Mouse (Mus musculus) mesoderm, embryonic 11.5 days (tissue): ENCODE measurements around the gene Macrod1.
A peak's percentile ranks its signal among the peaks of the same experiment; 100 is the strongest.

Experiments used
- DNase-seq: peaks from one replicate; pipeline ENCODE4 v3.0.0-alpha.2; 2012; ENCODE audit warnings: low read depth, low spot score

Gene Macrod1

DNA sequence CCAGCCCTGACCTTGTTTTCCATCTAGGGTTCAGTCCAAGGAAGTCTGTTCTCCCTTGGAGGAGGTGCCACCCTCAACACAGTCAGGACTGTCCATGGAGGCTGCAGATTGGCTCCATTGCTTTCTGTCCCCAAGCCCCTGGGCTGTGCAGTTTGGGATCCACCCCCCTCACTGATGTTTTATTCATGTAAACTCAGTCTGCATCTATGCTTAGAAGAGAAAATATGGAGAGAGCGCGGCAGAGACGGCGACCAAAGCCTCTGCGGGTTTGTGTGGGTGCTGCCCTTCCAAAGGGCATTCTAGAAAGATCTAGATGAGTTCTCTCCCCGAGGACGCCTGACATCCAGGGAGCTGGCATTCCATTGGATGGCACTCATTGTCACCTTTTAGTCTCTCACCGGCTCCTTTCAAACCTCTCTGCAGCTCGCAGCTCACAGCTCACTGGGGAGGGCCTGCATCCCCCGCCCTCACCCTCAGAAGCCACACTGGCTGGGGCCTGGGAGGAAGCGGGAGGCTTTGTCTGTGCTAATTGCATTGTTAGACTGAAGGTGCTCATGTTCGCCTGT lies 84.3 kb downstream of the Macrod1 start:
- no peak for DNase-seq

DNA sequence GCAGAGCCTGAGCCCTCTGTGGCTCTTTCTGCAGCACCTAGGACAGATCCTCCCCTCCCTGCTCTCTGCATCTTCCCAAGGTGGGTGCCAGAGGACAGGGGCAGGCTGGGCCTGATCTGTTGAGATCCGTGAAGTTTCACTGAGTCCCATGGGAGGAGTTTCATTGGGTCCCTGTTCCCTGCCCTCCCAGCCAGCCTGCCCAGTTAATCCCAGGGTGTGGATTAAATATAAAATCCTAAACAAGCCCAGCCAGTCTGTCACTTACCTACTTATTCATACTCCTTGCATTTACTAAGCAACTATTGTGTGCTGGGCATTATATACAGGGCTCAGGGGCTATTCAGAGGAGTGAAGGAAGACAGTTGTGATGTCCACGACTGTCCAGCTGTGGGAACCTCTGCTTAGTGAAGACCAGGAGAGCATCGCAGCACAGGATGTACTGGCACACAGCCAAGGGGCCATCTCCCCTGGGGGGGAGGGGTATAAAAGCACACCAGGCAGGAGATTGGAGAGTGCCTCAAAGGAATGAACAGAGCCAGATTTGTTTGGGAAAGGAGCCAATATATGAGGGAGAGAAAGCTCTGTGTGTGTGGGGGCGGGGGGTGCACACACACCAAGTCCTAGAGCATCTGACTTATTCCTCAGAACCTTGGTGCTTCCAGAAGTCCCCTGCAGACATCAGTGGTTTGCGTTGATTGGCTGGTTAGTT lies 85.8 kb downstream of the Macrod1 start:
- no peak for DNase-seq

DNA sequence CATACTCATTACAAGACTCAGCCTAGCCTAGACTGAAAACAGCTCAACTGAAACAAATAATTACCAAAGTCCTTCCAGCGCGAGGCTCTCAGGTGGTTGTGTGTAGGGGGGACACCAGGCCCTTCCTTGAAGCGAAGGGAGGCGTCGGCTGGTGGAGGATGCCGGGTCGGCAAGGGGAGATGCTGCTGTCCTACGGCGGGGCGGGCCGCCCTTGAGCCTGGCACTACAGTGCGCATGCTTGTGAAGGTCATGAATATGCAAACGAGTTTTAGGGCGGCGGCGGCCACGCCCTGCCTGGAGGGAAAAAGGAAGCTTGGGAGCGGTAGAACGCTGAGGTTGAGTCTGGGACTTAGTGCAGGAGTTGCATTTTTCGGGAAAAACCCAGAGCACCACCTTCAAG lies 87.2 kb downstream of the Macrod1 start:
- DNase-seq = peak; percentile 80

DNA sequence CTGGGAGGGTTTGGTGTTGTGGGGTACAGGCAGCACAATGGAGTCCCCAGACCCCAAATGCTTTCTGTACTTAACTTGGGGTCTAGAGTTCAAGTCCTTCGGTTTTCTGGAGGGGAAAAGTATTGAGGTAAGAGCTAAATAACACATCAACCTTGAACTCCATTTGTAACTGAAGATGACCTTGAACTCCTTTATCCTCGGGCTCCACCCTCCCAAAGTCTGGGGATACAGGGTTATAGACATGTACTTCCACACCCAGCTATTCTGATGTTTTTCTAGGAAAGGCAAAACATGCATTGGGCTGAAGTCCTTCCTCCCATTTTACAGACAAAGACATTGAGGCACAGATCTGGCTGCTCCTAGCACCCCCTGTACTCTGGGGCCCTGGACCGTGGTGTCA lies 87.8 kb downstream of the Macrod1 start:
- no peak for DNase-seq

DNA sequence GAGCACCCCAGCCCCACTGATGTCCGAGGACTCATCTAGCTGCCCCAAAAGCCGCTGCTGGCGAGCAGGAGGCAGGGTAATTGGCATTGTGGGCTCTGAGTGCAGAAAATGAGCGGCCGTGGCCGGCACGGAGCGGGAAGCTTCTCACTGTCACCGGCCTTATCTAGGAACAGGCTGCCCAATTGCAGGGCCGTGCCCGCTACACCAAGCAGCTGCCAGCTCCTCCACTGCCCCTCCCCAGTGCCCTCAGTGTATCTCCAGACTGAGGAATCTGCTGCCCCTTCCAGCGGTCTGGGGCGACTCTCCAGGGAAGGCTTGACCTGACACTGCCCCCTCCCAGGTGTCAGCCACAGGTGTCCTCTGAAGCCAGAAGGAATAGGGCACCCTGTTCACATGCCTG lies 89.8 kb downstream of the Macrod1 start:
- DNase-seq = no peak

DNA sequence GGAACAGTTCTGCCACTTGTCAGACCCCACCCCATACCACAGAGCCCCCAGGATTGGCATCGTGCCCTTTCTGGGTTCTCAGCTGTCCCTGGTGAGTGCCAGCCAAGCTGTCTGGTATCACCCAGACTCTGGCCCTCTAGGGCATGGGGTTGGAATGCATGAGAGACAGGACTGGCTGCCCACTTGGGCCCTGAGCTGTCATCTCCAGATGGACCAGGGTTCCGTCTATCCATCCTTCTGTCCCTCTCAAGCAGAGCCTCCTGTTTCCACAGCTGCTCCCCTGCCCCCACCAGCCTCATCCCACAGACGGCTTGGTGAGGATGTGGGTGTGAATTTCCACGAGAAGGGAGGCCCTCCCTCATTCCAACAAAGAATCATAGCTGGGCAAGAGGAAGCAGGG lies 91.5 kb downstream of the Macrod1 start:
- DNase-seq = no peak

DNA sequence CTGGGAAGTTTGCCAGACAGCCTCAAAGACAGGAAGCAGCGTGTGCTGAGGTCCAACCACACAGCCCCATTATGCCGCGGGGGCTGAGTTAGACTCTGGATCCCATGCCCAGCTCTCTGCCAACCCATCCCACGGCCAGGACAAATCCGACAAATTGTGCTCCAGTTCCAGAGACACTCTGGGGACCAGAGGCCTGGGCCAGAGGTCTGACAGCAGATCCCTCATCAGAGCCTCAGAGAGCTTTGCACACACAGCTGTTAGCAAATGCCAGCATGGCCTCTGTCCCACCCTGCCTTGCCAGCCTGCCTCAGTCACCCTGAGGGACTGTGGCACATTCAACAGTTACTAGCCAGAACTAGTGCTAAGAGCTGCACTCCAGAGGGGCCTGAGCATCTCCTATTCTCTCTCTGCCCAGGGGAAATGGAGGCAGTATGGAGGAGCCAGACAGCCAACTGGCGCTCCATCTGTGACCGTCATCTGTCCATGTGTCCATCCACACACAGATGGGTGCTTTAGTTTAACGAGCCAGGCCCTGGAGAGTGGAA lies 92.0 kb downstream of the Macrod1 start:
- no peak for DNase-seq

DNA sequence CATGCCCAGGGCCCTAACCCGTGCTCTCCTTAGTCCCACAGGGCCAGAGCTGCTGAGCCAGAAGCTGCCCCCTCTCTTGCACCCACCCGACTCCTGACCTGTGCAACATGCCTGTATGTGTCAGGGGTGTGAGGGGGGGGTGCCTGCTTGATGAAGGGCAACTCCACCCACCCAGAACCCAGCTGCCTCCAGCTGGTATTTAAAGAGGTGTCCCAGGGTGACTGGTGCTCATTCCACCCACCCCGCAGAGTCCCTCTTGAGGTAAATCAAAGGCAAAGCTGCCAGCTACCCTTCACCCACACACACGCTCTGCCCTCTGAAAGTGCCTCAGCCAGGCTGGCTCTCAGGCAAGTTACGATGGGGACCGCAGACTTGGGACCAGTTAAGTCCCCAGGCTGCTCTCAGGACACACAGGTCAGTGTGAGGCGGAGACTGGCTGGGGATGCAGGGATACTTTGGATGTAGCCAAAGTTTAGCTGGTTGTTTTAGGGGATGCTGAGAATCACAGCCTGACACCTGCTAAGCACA lies 92.6 kb downstream of the Macrod1 start:
- DNase-seq = no peak

DNA sequence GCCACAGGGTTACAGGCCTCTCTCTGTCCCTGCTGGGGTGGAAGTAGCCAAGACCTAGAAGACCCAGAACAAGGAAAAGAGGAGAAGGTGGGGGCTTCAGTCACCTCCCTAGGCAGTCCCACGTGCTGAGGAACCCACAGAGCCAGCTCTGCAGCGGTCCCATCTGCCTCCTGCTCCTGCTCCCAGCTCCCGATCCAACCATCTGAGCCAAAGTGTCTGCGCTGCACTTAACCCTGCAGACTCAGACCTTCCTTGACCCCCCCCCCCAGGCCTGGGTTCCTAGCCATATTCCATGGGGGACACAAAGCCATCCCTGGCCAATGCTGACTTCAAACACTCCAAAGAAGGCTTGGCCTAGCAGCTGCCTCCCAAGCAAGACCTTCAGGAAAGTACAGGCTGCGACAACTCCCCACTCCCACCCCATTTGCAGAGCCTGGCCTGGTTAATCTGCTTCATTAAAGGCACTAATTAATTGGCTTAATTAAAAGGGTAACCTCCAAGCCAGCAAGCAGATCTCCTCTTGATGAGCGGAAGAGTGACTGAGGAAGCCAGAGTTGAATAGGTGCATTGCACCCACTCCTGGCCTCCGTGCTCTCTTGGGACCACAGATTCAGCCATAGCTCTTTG lies 94.8 kb downstream of the Macrod1 start:
- no peak for DNase-seq

DNA sequence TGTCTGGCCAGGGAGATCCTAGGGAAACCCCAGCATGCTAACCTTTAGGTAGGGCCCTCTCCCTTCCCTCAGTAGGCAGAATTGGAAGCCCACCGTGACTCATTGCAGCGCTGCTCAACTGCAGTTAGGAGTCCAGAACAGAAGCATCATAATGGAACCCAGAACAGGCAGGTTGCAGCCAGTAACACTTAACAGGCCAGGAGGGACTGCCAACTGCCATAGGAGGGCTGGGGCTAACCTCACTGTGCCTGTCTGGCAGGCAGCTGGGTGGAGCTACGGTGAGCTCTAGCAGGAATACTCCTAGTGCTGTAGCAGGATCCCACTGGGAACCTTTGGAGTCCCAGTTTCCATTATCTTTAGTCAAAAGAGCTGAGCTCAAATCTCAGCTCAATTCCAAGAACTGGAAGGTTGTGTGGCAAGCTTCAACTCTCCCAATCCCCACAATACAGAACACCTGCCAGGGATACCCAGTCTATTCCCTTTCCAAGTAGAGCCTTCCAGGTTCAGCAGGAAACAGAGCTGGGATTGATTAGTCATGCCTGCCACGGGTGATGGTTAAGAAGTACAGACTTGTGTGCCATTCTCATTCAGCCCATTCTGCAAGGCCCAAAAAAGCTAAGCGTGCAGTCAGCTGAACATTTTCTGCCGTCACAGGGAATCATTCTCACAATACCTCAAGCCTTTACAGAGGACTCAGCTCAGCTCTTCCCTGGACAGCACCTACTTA lies 95.5 kb downstream of the Macrod1 start:
- no peak for DNase-seq

DNA sequence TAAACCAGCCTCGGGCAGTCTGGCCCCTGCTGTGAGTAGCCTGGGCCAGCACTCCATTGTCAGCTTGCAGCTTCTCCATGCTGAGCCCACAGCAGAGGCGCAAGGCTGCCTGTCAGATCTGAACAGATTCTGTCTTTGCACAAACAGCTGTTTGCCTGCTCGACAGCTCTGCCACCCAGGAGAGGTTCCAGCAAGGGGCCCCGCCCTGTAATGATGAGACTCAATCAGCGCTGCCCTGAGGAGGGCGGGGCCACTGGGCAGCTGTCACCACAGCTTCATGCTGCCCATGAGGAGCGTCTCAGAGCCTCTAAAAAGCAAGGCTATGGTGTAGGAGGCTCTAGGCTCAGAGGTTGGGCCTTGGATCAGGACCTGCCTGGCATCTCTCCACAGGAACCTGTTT lies 96.6 kb downstream of the Macrod1 start:
- no peak for DNase-seq

DNA sequence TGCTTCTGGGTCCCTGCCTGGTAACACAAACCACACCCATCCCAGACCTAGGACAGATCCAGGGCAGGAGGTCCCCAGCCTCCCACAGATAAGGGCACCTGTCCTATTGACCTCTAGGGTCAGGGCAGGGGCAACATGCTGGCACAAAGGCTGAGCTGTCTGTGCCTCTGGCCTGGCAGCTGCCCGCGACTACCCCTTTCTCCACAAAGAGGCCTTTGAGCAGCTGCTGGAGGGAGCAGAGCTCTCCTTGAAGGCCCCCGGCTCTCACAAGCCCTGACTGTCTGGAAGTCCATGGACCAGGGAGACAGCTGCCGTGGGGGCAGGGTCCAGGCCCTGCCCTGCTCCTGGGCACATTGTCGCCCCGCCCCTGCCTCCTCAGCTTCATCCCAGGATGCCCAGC lies 98.6 kb downstream of the Macrod1 start:
- no peak for DNase-seq

DNA sequence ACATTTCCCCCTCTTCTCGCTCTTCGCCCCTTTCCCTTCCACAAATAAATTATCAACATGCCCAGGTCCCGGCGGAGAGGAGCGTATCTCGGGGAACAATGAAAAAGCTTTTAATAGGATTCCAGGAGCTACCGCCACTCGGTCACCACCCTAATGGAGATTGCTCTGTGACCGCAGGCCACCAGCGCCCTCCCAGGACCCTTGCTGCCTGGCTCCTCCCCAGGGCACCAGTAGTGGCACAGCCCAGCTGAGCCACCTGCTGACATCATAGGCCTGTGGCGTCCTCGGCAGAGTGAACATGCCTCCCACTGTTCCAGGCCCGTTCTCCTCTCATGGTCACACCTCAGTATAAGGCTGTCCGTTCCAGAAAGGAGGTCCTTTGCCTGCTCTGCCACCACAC lies 101.1 kb downstream of the Macrod1 start:
- DNase-seq = peak; percentile 59

DNA sequence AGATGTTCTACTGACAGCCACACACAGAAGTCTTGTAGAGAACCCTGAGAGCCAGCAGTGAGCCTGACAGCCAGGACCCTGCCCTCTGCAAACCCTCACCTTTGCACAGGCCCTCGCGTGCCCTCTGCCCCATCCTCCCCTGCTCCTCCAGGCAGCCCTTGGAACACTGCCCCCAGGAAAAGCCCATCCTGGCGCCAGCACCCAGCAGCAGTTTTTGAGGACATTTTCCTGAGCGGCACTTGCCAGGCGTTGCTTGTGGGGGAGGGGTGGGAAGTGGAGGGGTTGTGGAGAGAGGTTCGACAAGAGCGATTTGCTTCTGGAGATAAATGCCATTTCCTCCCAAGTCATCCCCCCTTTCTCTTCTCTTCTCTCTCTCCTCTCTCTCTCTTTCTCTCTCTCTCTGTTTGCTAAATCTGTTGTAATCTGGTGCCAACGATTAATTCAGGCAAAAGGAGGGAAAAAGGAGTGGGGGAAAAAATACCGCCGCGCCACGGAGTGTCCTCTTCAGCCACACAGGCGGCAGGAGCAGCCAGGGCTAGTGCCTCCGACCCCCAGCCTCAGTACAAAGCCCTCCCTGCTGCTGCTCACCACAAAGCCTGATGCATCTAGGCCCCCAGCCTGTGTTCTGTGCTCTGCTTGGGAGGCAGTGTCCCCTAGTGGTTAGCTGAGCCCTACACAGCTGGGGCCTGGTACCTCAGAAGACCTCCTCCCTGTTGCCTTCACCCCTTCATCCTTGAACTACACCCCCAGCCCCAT lies 103.7 kb downstream of the Macrod1 start:
- peak; percentile 61 for DNase-seq

DNA sequence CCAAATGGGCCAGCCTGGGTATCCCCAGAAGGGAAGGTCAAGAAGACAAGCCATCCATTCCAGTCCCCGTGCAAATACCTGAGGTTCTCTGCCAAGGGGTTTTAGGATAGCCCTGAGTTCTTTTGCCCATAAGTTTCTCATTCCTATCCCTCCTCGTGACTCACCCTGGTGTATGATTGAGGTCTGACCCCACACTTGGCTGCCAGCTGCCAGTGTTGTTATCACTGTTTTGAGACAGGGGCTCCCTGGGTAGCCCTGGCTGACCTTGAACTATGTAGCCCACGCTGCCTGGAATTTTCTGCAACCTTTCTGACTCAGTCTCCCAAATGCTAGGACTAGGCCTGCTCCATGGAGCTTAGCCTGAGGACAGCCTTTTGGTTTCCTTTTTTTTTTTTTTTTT lies 104.5 kb downstream of the Macrod1 start:
- no peak for DNase-seq

DNA sequence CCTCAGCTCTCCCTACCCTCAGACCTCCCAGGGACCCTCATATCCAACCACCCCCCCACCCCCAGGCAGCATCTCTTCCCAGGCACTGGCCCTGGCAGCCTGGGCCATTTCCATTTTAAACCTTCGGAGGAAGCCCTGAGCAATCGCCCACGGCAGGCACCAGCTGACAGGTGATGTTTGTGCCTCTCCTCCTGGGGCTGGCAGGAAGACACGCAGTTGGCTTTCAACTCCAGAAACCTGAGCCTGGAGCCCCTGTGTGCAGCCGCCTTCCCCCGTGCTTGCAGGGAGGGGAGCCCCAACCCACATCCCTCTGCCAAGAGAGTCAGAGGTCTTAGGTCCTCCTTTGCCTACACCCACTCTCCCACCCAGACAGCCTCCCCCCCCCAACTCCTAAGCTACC lies 107.6 kb downstream of the Macrod1 start:
- DNase-seq = no peak

DNA sequence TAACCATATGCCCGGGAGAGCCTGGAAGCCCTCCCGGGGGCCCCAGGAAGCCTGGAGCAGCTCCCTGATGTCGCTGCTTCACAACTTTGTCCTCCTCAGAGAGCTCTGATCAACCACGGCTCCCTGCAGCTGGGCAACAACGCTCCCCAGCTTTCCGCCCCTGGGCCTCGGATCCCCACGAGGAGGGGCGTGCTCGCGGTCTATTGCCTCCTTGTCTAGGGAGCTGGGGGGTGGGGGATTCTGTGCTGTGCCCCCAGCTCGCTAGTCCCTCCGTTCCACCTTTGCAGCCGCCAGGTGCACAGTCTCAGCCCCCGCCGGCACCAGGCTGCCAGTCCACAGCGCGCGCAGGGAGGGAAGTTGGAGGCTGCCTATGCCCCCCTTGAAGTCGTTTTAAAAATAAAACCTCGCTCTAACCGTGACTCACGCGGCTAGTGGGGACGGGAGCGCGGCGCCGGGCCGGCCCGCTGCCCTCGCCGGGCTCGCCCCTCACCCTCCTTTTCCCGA lies 108.3 kb downstream of the Macrod1 start:
- no peak for DNase-seq

DNA sequence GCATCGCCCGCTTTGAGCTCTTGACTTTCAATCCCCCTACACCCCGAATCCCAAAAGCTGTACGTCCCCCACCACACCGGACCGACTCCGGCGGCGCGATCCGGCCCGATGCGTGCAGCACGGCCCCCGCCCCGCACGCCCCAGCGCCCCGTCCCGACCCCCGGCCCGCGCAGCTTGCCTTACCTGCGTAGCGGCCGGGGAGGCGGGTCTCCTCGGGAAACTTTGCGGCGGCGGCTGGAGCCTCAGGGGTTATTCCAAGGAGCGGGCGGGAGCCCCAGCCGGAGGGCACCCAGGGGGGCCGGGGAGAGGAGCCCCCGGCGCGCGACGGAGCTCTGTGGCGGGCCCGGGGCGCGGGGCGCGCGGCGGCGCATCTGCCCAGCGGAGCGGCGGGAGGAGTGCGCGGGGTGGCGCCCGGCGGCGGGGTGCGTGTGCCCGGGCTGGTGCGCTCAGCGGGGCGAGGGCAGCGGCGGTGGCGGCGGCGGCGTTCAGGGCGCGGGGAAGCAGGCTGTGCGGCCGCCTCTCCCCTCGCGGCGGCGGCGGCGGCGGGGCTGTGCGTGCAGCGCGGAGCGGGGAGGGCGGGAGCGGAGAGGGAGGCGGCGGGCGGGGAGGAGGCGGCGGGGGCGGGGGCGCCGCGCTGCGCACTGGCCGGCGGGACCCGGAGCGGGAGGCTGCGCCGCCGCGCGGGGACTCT lies 109.0 kb downstream of the Macrod1 start:
- no peak for DNase-seq

DNA sequence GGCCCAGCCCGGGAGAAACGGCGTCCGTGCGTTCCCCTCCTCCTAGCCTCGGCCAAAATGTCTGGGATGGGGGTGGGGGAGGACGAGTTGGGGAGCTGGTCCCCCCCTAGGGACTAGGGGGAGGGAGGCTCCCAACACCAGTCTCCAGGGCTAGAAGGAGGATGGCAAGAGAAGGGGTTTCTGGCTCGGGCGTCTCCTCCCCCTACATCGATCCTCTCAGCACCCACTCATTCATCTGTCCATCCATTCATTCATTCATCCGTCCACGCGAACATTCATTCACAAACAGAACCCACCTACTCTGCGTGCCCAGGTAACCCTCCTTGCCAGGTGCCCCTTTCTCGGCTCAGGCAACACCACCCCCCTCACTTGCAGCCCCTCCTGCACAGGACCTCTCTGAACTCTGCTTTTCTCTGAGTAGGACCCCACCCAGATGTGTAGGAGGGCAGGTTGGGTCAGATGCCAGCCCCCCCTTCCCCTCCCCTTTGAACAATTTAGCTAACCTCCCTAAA lies 109.6 kb downstream of the Macrod1 start:
- DNase-seq = no peak

DNA sequence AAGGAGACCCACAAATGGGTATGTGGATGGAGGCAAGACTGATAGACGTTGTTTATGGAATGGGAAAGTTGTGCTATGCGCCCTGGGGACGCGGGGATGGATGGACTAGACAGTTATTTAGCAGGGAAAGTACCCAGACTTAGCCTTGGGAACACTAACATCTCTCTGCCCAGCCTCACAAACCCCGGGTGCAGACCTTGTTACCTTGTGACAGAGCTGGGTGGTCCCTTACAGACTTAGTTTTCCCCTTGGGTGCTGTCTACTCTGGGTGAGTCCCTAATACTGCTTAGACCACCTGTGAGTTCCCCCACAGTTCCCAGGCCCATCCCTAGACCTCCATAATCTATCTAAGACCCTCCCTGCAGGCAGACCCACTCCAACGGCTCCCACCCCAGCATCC lies 110.2 kb downstream of the Macrod1 start:
- no peak for DNase-seq
